Mouse (Mus musculus) limb, embryonic 10.5 days (tissue): ENCODE measurements around the gene Crygb. TPM values are rescaled to one million over a fixed set of nuclear protein-coding genes. Genes with fewer than 3 reads are reported as not detected.
"Not testable (repeated sequence)": the region's sequence is repeated elsewhere in the genome, so short reads cannot be mapped to it uniquely, and the experiment has no call there.

Experiments
- DNase-seq: peaks from one replicate; pipeline ENCODE4 v3.0.0-alpha.2; 2017; ENCODE audit warnings: low spot score
- H3K27ac ChIP-seq: fragments of 300-500 bp; sonication (generic); 2 replicates; pipeline ENCODE4 v1.5.1; 2016; ENCODE audit warnings: mild to moderate bottlenecking
- H3K27me3 ChIP-seq: fragments of 300-500 bp; sonication (generic); 2 replicates; pipeline ENCODE4 v1.6.1; 2016; ENCODE audit warnings: low read depth, mild to moderate bottlenecking; ENCODE audit not compliant: poor library complexity, severe bottlenecking
- H3K36me3 ChIP-seq: fragments of 300-500 bp; sonication (generic); 2 replicates; pipeline ENCODE4 v1.6.1; 2016; ENCODE audit warnings: mild to moderate bottlenecking, moderate library complexity
- H3K4me1 ChIP-seq: fragments of 300-500 bp; sonication (generic); 2 replicates; pipeline ENCODE4 v1.6.1; 2016
- H3K4me3 ChIP-seq: fragments of 300-500 bp; sonication (generic); 2 replicates; pipeline ENCODE4 v1.5.1; 2016; ENCODE audit warnings: mild to moderate bottlenecking, moderate library complexity
- H3K9me3 ChIP-seq: fragments of 300-500 bp; sonication (generic); replicated peaks from 2 replicates; pipeline ENCODE4 v1.6.1; 2016; ENCODE audit warnings: mild to moderate bottlenecking
- WGBS: fragments of 180-500 bp; shearing (Covaris S2); methylation state at CpG from one replicate; pipeline ENCODE4 v1.1.7; 2016; 5-methylcytosine and 5-hydroxymethylcytosine counted together
- polyA plus RNA-seq: library from polyadenylated mRNA; unstranded; fragments of >200 nt; fragmentation: Nextera tagmentation; extraction: Ambion mirVana; gene quantifications from 2 replicates; pipeline ENCODE4 v1.2.1, GENCODE M21; 2016

The Crygb gene
- polyA plus RNA-seq, 1 experiment from 2014 or later: not detected

- WGBS: 64% methylated on average over 7 of the region's 7 CpGs
- no peak for DNase-seq
- no peak overlapping the region for H3K27ac ChIP-seq
These were observed 30.4 kb downstream of the Crygb start for GRCm38 (mm10) chr1:65051696-65052095.

GRCm38 (mm10) chr1:65050952-65051351 lies 31.1 kb downstream of the Crygb start, which contains the start of gene Cryge:
TSS of gene Cryge (minus strand) at chr1:65051149.
- not testable (repeated sequence) for H3K27me3 ChIP-seq, H3K4me1 ChIP-seq, DNase-seq, H3K27ac ChIP-seq, H3K9me3 ChIP-seq, H3K36me3 ChIP-seq, H3K4me3 ChIP-seq
- 82% methylated on average over 12 of the region's 12 CpGs for WGBS

More at GRCm38 (mm10) chr1:65051696-65052095, 30.4 kb downstream of the Crygb start:
- H3K36me3 ChIP-seq: no peaks in the 10 kb centered on the region
- H3K4me1 ChIP-seq: peaks cover 10% of the 10 kb centered on the region
- no peaks in the 10 kb centered on the region for H3K27me3 ChIP-seq
- no peaks in the 10 kb centered on the region for H3K9me3 ChIP-seq
- H3K4me3 ChIP-seq: no peak overlapping the region

- H3K27me3 ChIP-seq: no peaks in the 10 kb centered on the region
- H3K36me3 ChIP-seq: no peaks in the 10 kb centered on the region
- DNase-seq: no peak
- H3K9me3 ChIP-seq: no peaks in the 10 kb centered on the region
- H3K4me3 ChIP-seq: no peak overlapping the region
- 73% methylated on average over 12 of the region's 12 CpGs for WGBS
- peaks cover 10% of the 10 kb centered on the region for H3K4me1 ChIP-seq
- no peak overlapping the region for H3K27ac ChIP-seq
These were observed 33.3 kb downstream of the Crygb start for GRCm38 (mm10) chr1:65048781-65049180.

GRCm38 (mm10) chr1:65046401-65047109 lies 35.5 kb downstream of the Crygb start:
- Histone ChIP-seq H3K4me1 (peaks cover 3% of the 10 kb centered on the region; the same call in 1 of the 2 replicates), H3K9me3 (no peaks in the 10 kb centered on the region), H3K36me3 (no peaks in the 10 kb centered on the region), H3K4me3 (no peak overlapping the region), H3K27me3 (no peaks in the 10 kb centered on the region), H3K27ac (no peak overlapping the region)
- 41% methylated on average over 8 of the region's 8 CpGs for WGBS
- no peak for DNase-seq

- no peaks in the 10 kb centered on the region for H3K27me3 ChIP-seq
These were observed 38.7 kb downstream of the Crygb start for GRCm38 (mm10) chr1:65043433-65043832.

GRCm38 (mm10) chr1:65041837-65042236 lies 40.3 kb downstream of the Crygb start:
- no peaks in the 10 kb centered on the region for H3K36me3 ChIP-seq
- H3K27ac ChIP-seq: no peak overlapping the region
- no peaks in the 10 kb centered on the region for H3K4me1 ChIP-seq
- 90% methylated on average over 3 of the region's 3 CpGs for WGBS
- H3K4me3 ChIP-seq: no peak overlapping the region
- no peak for DNase-seq
- H3K9me3 ChIP-seq: no peaks in the 10 kb centered on the region
- no peaks in the 10 kb centered on the region for H3K27me3 ChIP-seq

More at GRCm38 (mm10) chr1:65043433-65043832, 38.7 kb downstream of the Crygb start:
- H3K4me3 ChIP-seq: no peak overlapping the region
- H3K9me3 ChIP-seq: no peaks in the 10 kb centered on the region
- H3K36me3 ChIP-seq: no peaks in the 10 kb centered on the region
- DNase-seq: no peak
- no peaks in the 10 kb centered on the region for H3K4me1 ChIP-seq
- WGBS: 87% methylated on average over 2 of the region's 2 CpGs
- no peak overlapping the region for H3K27ac ChIP-seq

- 88% methylated on average over 6 of the region's 6 CpGs for WGBS
These were observed 41.3 kb downstream of the Crygb start for GRCm38 (mm10) chr1:65040806-65041205.

GRCm38 (mm10) chr1:65039679-65040078 lies 42.4 kb downstream of the Crygb start:
- 69% methylated on average over 3 of the region's 3 CpGs for WGBS
- no peak overlapping the region for H3K4me3 ChIP-seq
- no peaks in the 10 kb centered on the region for H3K27me3 ChIP-seq
- H3K36me3 ChIP-seq: no peaks in the 10 kb centered on the region
- H3K27ac ChIP-seq: no peak overlapping the region
- DNase-seq: no peak
- H3K4me1 ChIP-seq: no peaks in the 10 kb centered on the region
- no peaks in the 10 kb centered on the region for H3K9me3 ChIP-seq

More at GRCm38 (mm10) chr1:65040806-65041205, 41.3 kb downstream of the Crygb start:
- no peaks in the 10 kb centered on the region for H3K36me3 ChIP-seq
- H3K27me3 ChIP-seq: no peaks in the 10 kb centered on the region
- no peak overlapping the region for H3K27ac ChIP-seq
- no peak for DNase-seq
- no peaks in the 10 kb centered on the region for H3K4me1 ChIP-seq
- no peaks in the 10 kb centered on the region for H3K9me3 ChIP-seq
- no peak overlapping the region for H3K4me3 ChIP-seq

- no peak overlapping the region for H3K27ac ChIP-seq
- no peaks in the 10 kb centered on the region for H3K36me3 ChIP-seq
- DNase-seq: no peak
- H3K4me3 ChIP-seq: no peak overlapping the region
- 81% methylated on average over 2 of the region's 2 CpGs for WGBS
- no peaks in the 10 kb centered on the region for H3K4me1 ChIP-seq
- no peaks in the 10 kb centered on the region for H3K27me3 ChIP-seq
- H3K9me3 ChIP-seq: no peaks in the 10 kb centered on the region
These were observed 44.5 kb downstream of the Crygb start for GRCm38 (mm10) chr1:65037542-65037941.

- 34% methylated on average over 3 of the region's 3 CpGs for WGBS
- H3K9me3 ChIP-seq: no peaks in the 10 kb centered on the region
- no peak overlapping the region for H3K27ac ChIP-seq
- no peaks in the 10 kb centered on the region for H3K27me3 ChIP-seq
- H3K4me3 ChIP-seq: no peak overlapping the region
- no peaks in the 10 kb centered on the region for H3K36me3 ChIP-seq
- DNase-seq: no peak
- H3K4me1 ChIP-seq: no peaks in the 10 kb centered on the region
These were observed 46.6 kb downstream of the Crygb start for GRCm38 (mm10) chr1:65035513-65035912.

- Histone ChIP-seq H3K4me1 (no peaks in the 10 kb centered on the region), H3K27me3 (no peaks in the 10 kb centered on the region), H3K9me3 (no peaks in the 10 kb centered on the region), H3K36me3 (no peaks in the 10 kb centered on the region), H3K27ac (no peak within 1 kb of the TSS), H3K4me3 (no peak within 1 kb of the TSS)
- no peak for DNase-seq
These were observed 49.4 kb downstream of the Crygb start, which contains the start of gene Akr1cl for GRCm38 (mm10) chr1:65032641-65033040. TSS of gene Akr1cl (minus strand) at chr1:65032759.
